Mouse (Mus musculus): ENCODE measurements around the gene Adat3.
A peak's percentile ranks its signal among the peaks of the same experiment; 100 is the strongest.

Gene Adat3

DNA sequence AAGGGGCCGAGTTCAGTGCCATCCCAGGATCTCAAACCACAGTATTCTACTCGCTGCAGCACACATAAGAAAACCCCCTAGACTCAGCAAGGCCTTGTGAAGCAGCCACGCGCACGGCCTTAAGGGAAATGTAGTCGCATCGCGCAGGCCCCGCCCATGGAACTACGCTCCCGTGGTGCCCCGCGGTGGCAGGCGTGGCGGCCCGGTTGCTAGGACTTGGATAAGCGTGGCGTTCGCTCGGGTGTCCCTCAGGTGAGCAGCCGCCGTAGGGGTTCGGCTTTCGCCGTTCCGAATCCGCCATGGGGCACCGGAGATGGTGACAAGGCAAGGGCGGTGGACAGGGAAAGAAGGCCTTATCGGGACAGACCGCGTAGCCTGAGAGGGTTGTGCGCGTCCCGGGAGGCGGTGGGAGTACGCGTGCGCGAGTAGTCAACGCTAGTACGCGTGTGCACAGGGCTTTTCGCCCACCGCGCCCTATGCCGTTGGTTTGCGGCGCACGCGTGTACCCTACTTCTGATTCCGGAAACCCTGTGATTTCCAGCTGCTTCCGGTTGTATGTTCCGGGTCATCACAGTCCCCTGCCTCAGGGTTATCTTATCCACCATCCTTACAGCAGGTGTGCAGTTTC, at the start of gene Adat3, which contains the start of gene Scamp4:
TSS of gene Adat3 (plus strand) at position 183 of the 628 bp plus-strand sequence.
TSS of gene Scamp4 (plus strand) at position 175 of the 628 bp plus-strand sequence.
- Histone ChIP-seq H3K4me3 (replicated peaks; ENCODE audit: low read length) (peak within 1 kb of the TSS; percentile 92), H3K4me1 (replicated peaks; ENCODE audit: low read depth, low read length) (peaks cover 64% of the 10 kb centered on the region), H3K9me3 (ENCODE audit: low read length) (no peaks in the 10 kb centered on the region), H3K36me3 (ENCODE audit: insufficient read depth, low read length) (peaks cover 26% of the 10 kb centered on the region), H3K27me3 (ENCODE audit: insufficient read depth, low read length) (no peaks in the 10 kb centered on the region)
- no peak for TF ChIP-seq NANOG (IDR thresholded peaks at IDR 0.05; ENCODE audit: borderline replicate concordance, low read length)
- TF ChIP-seq POU5F1 (IDR thresholded peaks at IDR 0.05; ENCODE audit: borderline replicate concordance, low read length): no peak
- no peak for TF ChIP-seq CTCF (conservative IDR thresholded peaks at IDR 0.05; ENCODE audit: low read length)

DNA sequence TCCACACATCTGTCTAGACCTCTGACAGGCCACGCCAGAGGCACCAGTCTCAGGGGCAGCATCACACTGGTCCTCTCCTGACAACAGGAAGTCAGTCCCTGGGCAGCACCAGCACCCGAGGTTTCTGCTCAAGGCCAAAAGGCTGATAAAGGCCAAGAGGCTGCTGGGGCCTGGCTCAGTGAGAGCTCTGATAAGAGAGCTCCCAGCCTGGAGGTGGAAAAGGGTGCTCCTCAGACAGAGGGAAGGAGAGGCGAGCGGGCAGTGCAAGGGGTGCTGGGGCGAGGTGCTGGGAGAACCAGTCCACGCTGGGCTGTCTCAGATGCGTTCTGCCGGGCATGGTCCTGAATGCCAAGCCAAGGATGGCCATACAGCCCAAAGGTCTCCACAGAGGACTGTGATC, 49.1 kb upstream of the Adat3 start:
- H3K4me3 ChIP-seq (replicated peaks; ENCODE audit: low read length): no peak overlapping the region
- H3K27me3 ChIP-seq (ENCODE audit: insufficient read depth, low read length): no peaks in the 10 kb centered on the region
- peaks cover 83% of the 10 kb centered on the region for H3K4me1 ChIP-seq (replicated peaks; ENCODE audit: low read depth, low read length)
- H3K36me3 ChIP-seq (ENCODE audit: insufficient read depth, low read length): peaks cover 67% of the 10 kb centered on the region
- TF ChIP-seq NANOG (IDR thresholded peaks at IDR 0.05; ENCODE audit: borderline replicate concordance, low read length) (no peak), POU5F1 (IDR thresholded peaks at IDR 0.05; ENCODE audit: borderline replicate concordance, low read length) (no peak), CTCF (conservative IDR thresholded peaks at IDR 0.05; ENCODE audit: low read length) (no peak)
- H3K9me3 ChIP-seq (ENCODE audit: low read length): no peaks in the 10 kb centered on the region

DNA sequence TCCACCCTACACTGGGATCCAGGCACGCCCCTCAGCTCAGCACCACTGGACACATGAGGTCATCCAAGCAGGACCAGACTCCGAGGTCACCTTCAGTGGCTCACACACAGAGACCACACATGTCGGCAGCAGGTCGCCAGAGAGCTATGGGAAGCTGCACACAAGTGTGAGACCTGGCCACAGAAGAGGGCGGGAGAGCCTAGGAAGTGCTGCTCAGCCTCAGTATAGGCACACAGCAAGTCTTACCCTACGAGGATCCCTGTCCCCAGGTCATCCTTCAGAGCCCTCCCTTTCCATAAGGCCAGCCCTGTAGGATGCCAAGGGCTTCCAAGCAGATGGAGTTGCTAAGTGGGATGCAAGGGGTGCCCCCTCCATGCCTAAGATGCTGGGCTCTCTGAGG, 48.7 kb upstream of the Adat3 start:
- Histone ChIP-seq H3K4me3 (replicated peaks; ENCODE audit: low read length) (no peak overlapping the region), H3K27me3 (ENCODE audit: insufficient read depth, low read length) (no peaks in the 10 kb centered on the region), H3K9me3 (ENCODE audit: low read length) (no peaks in the 10 kb centered on the region), H3K36me3 (ENCODE audit: insufficient read depth, low read length) (peaks cover 63% of the 10 kb centered on the region), H3K4me1 (replicated peaks; ENCODE audit: low read depth, low read length) (peaks cover 83% of the 10 kb centered on the region)
- no peak for TF ChIP-seq NANOG (IDR thresholded peaks at IDR 0.05; ENCODE audit: borderline replicate concordance, low read length)
- TF ChIP-seq CTCF (conservative IDR thresholded peaks at IDR 0.05; ENCODE audit: low read length): no peak
- no peak for TF ChIP-seq POU5F1 (IDR thresholded peaks at IDR 0.05; ENCODE audit: borderline replicate concordance, low read length)

DNA sequence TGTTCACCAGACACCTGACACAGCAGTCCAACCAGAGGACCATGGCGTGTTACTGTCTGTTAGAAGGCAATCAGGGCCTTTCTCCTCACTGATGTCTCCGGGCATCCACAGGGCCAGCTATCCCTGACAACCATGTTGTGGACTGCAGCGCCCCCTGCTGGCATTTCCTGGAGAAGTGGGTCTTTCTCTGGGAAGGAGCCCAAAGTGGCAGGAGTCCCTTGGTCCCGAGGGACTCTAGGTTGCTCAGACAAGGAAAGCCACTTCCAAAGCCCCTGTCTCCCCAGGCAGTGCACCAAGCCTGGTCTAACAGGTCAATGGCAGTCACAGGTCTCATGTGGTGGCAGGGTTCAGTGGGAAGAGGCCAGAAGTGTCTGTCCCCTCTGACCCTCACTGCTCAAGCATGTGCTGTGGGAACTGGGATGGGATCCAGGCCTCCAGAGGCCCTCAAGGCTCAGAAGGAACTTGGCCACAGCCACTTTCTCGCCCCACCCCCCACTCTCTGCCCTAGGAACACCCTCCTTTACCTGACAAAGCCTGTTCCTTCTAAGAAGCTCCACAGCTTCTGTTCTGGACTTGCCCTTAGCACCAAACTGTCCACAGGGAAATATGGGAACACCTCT, 45.2 kb upstream of the Adat3 start:
- H3K36me3 ChIP-seq (ENCODE audit: insufficient read depth, low read length): peaks cover 47% of the 10 kb centered on the region
- H3K4me1 ChIP-seq (replicated peaks; ENCODE audit: low read depth, low read length): peaks cover 78% of the 10 kb centered on the region
- no peaks in the 10 kb centered on the region for H3K9me3 ChIP-seq (ENCODE audit: low read length)
- H3K27me3 ChIP-seq (ENCODE audit: insufficient read depth, low read length): no peaks in the 10 kb centered on the region
- TF ChIP-seq CTCF (conservative IDR thresholded peaks at IDR 0.05; ENCODE audit: low read length) (peak; percentile 75), POU5F1 (IDR thresholded peaks at IDR 0.05; ENCODE audit: borderline replicate concordance, low read length) (no peak)
- H3K4me3 ChIP-seq (replicated peaks; ENCODE audit: low read length): peak overlapping the region; percentile 20; the same call in 1 of the 2 replicates

DNA sequence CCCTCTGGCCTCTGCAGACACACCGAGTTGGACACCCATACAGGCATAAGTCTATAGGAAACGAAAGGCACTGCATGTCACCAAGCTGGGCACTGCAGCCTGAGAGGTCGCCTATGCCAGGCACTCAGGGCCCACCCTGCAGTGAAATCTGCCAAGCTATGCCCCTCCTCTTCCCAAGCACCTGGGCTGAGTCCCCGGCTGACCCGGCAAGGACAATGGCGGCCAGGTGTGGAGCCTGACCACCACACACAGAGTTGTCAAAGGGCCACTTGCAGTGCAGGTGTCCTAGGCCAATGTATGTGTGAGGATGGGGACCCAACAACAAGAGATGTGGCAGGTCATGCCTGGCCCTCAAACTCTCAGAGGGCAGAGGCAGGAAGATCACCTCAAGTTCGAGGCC, 43.2 kb upstream of the Adat3 start:
- TF ChIP-seq POU5F1 (IDR thresholded peaks at IDR 0.05; ENCODE audit: borderline replicate concordance, low read length) (no peak), NANOG (IDR thresholded peaks at IDR 0.05; ENCODE audit: borderline replicate concordance, low read length) (no peak), CTCF (conservative IDR thresholded peaks at IDR 0.05; ENCODE audit: low read length) (no peak)

DNA sequence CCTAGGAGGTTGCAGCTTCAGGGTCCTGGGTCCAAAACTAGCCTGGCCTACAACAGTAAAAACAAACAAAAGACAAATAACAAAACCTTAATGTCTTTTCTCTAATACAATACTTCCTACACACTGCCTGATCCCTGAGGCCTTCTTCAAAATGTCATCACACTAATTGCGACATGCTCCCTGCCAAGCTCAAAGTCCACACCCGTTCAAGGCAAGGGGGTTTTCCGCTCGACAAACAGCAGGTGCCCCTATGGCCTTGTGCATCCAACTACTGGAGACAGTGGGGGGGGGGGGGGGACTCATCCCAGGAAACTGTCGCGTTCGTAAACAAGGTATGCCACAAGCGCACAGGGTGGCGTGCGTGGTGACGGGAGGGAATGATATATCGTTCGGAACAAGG, 42.1 kb upstream of the Adat3 start:
- H3K36me3 ChIP-seq (ENCODE audit: insufficient read depth, low read length): peaks cover 41% of the 10 kb centered on the region
- H3K4me3 ChIP-seq (replicated peaks; ENCODE audit: low read length): peak overlapping the region; percentile 100
- H3K27me3 ChIP-seq (ENCODE audit: insufficient read depth, low read length): no peaks in the 10 kb centered on the region
- H3K9me3 ChIP-seq (ENCODE audit: low read length): no peaks in the 10 kb centered on the region
- H3K4me1 ChIP-seq (replicated peaks; ENCODE audit: low read depth, low read length): peaks cover 69% of the 10 kb centered on the region
- TF ChIP-seq POU5F1 (IDR thresholded peaks at IDR 0.05; ENCODE audit: borderline replicate concordance, low read length) (no peak), NANOG (IDR thresholded peaks at IDR 0.05; ENCODE audit: borderline replicate concordance, low read length) (no peak), CTCF (conservative IDR thresholded peaks at IDR 0.05; ENCODE audit: low read length) (no peak)

More for the DNA sequence above, 43.2 kb upstream of the Adat3 start:
- Histone ChIP-seq H3K4me3 (replicated peaks; ENCODE audit: low read length) (no peak overlapping the region), H3K4me1 (replicated peaks; ENCODE audit: low read depth, low read length) (peaks cover 67% of the 10 kb centered on the region), H3K36me3 (ENCODE audit: insufficient read depth, low read length) (peaks cover 39% of the 10 kb centered on the region), H3K9me3 (ENCODE audit: low read length) (no peaks in the 10 kb centered on the region), H3K27me3 (ENCODE audit: insufficient read depth, low read length) (no peaks in the 10 kb centered on the region)

DNA sequence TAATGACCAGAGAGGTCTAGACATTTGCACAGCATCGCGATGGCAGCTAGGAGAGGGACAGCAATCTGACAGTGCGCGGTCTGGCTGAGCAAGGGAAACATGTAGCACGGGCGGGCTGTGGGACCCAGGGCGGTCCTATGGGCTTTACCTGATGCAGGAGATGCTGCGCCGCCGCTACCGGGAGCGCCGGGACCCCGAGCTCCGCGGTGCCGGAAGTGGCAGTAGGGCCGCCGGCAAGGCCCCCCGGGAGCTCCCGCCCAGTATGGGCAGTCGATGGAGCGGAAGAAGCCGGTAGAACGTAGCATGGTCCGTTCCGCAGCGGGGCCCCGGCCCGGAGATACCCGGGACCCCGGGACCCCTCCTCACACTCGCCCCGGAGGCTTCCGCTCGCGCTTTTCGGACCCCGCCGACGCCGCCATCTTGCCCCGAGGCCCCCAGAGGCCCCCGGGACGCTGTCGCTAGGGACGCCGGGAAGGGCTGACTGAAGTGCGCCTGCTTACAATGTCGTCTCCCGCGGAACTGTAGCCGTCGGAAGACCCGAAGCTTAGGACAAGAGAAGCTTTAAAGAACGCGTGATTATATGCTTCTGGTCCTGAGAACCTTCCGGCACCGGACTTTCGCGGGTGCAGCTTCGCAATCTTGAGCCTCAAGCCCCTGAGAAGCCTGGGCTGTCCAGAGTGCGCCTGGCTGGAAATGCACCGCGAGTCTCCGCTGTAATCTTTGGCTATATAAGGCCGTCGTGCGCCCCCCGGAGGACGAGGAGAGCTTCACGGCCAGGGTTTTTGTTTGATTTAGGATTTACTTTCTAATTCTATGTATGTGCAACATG, 41.4 kb upstream of the Adat3 start, which contains the start of gene Rexo1:
TSS of gene Rexo1 (minus strand) at position 445 of the 829 bp plus-strand sequence.
- no peak for TF ChIP-seq POU5F1 (IDR thresholded peaks at IDR 0.05; ENCODE audit: borderline replicate concordance, low read length)
- TF ChIP-seq CTCF (conservative IDR thresholded peaks at IDR 0.05; ENCODE audit: low read length): peak; percentile 73
- no peaks in the 10 kb centered on the region for H3K9me3 ChIP-seq (ENCODE audit: low read length)
- peaks cover 46% of the 10 kb centered on the region for H3K36me3 ChIP-seq (ENCODE audit: insufficient read depth, low read length)
- peaks cover 75% of the 10 kb centered on the region for H3K4me1 ChIP-seq (replicated peaks; ENCODE audit: low read depth, low read length)
- H3K27me3 ChIP-seq (ENCODE audit: insufficient read depth, low read length): no peaks in the 10 kb centered on the region
- peak within 1 kb of the TSS; percentile 100 for H3K4me3 ChIP-seq (replicated peaks; ENCODE audit: low read length)

DNA sequence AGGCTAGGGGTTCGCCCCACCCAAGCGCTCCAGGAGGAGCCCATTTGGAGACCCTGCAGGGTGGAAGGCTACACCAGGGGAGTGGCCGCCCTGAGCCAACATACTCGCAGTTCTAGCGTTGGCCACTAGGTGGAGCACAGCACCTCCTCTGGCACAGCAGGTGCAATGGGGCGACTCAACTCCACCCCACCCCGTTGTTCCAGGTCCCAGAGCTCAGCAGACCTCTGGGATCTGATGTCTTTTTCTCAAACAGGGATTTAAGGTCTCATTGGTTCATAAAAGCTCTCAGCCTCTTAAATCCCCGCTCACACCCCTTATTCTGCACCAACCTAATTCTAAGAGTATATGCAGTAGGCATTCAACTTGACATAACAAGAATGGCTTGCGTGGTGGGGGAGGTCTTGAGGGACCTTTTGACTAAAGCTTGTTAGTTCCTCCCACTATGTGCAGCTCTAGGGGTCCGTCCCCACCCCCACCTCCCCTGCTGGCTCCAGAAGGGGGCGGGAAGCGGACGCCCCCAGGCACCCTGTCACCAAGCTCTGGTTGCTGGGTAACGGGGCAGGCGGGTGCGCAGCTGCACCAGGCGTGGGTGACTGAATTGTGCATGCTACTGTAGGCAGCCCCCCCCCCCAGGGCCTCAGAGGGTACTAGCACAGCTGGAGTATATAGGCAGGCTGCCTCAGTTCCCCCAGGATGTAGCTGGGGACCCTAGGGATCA, 36.1 kb upstream of the Adat3 start:
- Histone ChIP-seq H3K36me3 (ENCODE audit: insufficient read depth, low read length) (peaks cover 45% of the 10 kb centered on the region), H3K4me3 (replicated peaks; ENCODE audit: low read length) (peak overlapping the region; percentile 46), H3K9me3 (ENCODE audit: low read length) (no peaks in the 10 kb centered on the region), H3K4me1 (replicated peaks; ENCODE audit: low read depth, low read length) (peaks cover 84% of the 10 kb centered on the region), H3K27me3 (ENCODE audit: insufficient read depth, low read length) (no peaks in the 10 kb centered on the region)
- TF ChIP-seq CTCF (conservative IDR thresholded peaks at IDR 0.05; ENCODE audit: low read length) (peak; percentile 90), POU5F1 (IDR thresholded peaks at IDR 0.05; ENCODE audit: borderline replicate concordance, low read length) (no peak), NANOG (IDR thresholded peaks at IDR 0.05; ENCODE audit: borderline replicate concordance, low read length) (no peak)

Data from E14TG2a.4 (cell line).